Mouse (Mus musculus) left cerebral cortex, postnatal 10 days (tissue): ENCODE measurements around the gene Rnf17. TPM values are rescaled to one million over a fixed set of nuclear protein-coding genes. Genes with fewer than 3 reads are reported as not detected.

Experiments used
- DNase-seq, 2 experiments: peaks; one replicate each; pipeline ENCODE4 v3.0.0; 2021 to 2022; ENCODE audit warnings: low spot score in 2 of 2, mixed read lengths in 1 of 2; ENCODE audit errors: extremely low spot score in 1 of 2
- intact Hi-C: fragments of 180-260 bp; cut with DNase I; formaldehyde crosslinking; loops from one replicate; pipeline ENCODE4 v1.15.1; 2025
- total RNA-seq, 2 experiments: library from RNA; stranded (reverse); gene quantifications; 2 replicates each; pipeline ENCODE4 v1.2.3; 2021

Gene Rnf17
- total RNA-seq, 2 experiments from 2014 or later: 1.4 to 1.6 TPM

DNA sequence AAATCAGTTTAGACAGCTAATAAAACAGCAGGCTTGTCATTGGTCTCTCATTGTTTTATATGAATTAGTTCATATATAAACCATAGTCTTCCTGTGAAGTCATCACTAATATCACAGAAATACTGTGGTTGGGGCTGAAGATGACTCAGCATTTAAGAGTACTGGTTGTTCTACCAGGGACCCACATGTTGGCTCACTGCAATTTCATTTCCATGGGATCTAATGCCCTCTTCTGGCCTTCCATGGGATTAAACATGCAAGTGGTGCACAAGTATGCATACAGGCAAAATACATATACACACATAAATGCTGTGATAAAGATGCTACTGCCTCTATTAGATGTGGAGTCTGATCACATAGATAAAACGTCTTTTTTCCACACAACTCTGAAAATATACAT lies 65.8 kb downstream of the Rnf17 start:
- DNase-seq: no peak
- intact Hi-C loops: no loop called here

- intact Hi-C loops: no loop called here
Measured at GRCm38 (mm10) chr14:56489806-56490205, 87.4 kb downstream of the Rnf17 start.

GRCm38 (mm10) chr14:56502407-56502806 lies 100.0 kb downstream of the Rnf17 start:
- intact Hi-C loops: no loop called here
- no peak for DNase-seq

More at GRCm38 (mm10) chr14:56489806-56490205, 87.4 kb downstream of the Rnf17 start:
- DNase-seq: no peak

- no peak for DNase-seq
- intact Hi-C loops: no loop called here
Measured at GRCm38 (mm10) chr14:56506743-56507142, 104.4 kb downstream of the Rnf17 start.

GRCm38 (mm10) chr14:56512084-56512483 lies 109.7 kb downstream of the Rnf17 start:
- intact Hi-C loops: no loop called here
- peak in 1 of 2 experiments; percentile 19 for DNase-seq

GRCm38 (mm10) chr14:56514775-56515174 lies 112.4 kb downstream of the Rnf17 start:
- intact Hi-C loops: no loop called here
- no peak for DNase-seq

GRCm38 (mm10) chr14:56530788-56531187 lies 128.4 kb downstream of the Rnf17 start:
- intact Hi-C loops: no loop called here
- no peak for DNase-seq

DNA sequence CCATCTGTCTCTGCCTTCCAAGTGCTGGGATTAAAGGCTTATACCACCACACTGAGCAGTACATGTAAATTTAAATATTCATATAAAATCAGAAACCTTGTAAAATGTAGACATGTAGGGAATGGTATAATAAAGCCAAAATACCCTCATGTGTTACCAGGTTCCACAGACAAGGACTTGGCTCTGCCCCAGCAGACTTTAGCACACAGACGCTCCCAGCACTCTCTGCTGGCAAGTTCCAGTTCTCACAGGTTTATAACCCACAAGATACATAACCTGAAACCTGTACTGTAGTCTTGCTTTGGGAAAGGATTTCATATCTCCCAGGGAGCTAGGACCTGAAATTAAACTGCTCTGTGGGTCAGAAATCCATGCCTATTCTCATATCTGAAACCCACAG lies 142.6 kb downstream of the Rnf17 start:
- intact Hi-C loops: no loop called here
- no peak for DNase-seq

GRCm38 (mm10) chr14:56545491-56545890 lies 143.1 kb downstream of the Rnf17 start:
- DNase-seq: no peak
- intact Hi-C loops: no loop called here

GRCm38 (mm10) chr14:56550960-56551359 lies 148.6 kb downstream of the Rnf17 start:
- intact Hi-C loops: no loop called here
- no peak for DNase-seq

DNA sequence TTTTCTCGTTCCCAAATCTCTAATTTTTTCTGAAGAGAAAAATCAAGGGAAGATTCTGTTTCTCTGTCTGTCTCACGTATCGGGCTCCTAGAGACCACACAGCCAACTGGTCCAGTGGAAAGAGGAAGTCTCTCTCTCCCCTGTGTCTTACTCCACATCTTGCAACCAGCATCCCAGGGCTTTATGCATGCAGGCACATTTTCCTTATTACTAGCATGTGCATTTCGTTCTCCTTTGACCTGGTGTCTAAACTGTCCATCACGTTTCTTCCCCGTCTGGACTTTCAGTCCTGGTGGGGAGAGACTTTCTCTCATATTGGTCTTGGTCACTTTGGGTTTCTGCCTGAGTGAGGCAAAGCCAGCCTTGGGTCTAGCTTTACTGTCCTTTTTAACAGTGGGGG lies 150.5 kb downstream of the Rnf17 start:
- DNase-seq: no peak

GRCm38 (mm10) chr14:56553331-56553730 lies 150.9 kb downstream of the Rnf17 start:
- intact Hi-C loops: no loop called here
- no peak for DNase-seq

More for the DNA sequence above, 150.5 kb downstream of the Rnf17 start:
- intact Hi-C loops: no loop called here

DNA sequence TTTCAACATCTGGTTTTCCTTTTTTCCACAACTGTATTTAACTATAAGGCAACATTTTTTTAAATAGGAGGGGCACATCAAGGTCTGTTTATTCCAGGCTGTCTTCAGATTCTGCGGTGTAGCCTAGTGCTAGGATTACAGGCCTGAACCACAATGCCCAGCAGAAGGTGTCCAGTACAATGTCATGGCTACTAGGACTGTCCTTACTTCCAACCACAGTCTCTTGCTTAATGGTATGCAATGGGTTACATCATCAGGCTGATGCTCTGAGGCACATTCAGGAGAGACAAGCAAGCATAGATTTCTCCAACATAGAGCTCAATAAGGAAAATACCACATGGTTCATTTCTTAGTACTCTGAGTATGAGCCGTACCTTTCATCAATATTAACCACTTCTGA lies 152.3 kb downstream of the Rnf17 start:
- no peak for DNase-seq
- intact Hi-C loops: no loop called here

GRCm38 (mm10) chr14:56559134-56559533 lies 156.8 kb downstream of the Rnf17 start:
- no peak for DNase-seq
- intact Hi-C loops: no loop called here

DNA sequence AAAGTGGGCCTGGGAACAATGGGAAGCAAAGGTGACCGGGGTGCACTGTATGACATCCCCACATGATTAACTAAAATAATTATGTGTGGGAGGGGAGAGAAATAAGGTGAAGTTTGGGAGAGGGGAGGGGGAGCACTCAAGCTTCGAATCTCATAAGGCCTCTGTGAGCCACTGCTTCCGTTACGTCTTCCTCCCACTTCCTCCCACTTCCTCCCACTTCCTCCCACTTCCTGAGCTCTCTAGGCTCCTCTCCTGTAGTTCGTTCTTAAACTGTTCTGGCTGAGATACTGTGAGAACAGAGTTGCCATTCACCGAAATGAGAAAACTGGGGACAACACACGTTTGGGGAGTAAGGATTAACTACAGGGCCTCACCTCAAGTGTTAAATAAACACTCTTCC lies 165.1 kb downstream of the Rnf17 start:
- no peak for DNase-seq
- intact Hi-C loops: no loop called here

DNA sequence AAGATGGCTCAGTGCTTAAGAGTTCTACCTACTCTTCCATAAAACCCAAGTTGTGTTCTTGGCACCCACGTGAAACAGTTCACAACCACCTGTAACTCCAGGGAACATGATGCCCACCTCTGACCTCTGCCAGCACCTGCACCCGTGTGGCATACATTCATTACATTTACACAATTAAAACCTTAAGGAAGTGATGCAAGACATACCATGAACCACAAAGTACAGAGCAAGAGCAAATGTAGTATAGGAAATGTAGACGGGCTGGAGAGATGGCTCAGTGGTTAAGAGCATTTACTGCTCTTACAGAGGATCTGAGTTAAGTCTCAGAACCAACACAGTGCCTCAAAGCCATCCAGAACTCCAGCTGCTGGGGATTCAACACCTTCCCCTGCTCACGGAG lies 166.7 kb downstream of the Rnf17 start:
- DNase-seq: no peak
- intact Hi-C loops: no loop called here

GRCm38 (mm10) chr14:56571310-56572093 lies 169.1 kb downstream of the Rnf17 start:
- peak; percentile 94 to 96 for DNase-seq
- intact Hi-C loops: no loop called here

DNA sequence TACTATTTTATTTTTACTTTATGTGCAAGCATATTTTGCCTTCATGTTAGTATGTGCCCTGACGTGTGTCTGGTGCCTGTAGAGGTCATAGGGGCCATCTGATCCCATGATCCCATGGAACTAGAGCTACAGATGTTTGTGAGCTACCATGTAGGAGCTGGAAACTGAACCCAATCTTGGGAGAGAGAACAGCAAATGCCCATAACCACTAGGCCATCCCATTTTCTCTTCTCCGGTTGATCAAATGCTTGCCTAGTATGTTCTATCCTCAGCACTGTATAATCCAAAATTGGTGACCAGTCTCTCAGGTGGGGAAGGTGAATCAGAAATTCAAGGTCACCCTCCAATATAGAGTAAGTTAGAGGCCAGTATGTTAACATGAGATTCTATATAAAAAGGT lies 170.2 kb downstream of the Rnf17 start:
- no peak for DNase-seq
- intact Hi-C loops: no loop called here
